Mouse (Mus musculus) telencephalon, adult 2 months (tissue): ENCODE measurements around the gene Vmn2r67.
"Not testable (repeated sequence)": the region's sequence is repeated elsewhere in the genome, so short reads cannot be mapped to it uniquely, and the experiment has no call there.

ENCODE experiments used
- DNase-seq: peaks from one replicate; pipeline ENCODE4 v3.0.0-alpha.2; 2011; ENCODE audit warnings: low read depth, low spot score

Gene Vmn2r67

GRCm38 (mm10) chr7:85155898-85156297 lies at the start of gene Vmn2r67:
Vmn2r67 (minus strand) TSS chr7:85155998.
- no peak for DNase-seq

GRCm38 (mm10) chr7:85104531-85104930 lies 51.3 kb downstream of the Vmn2r67 start:
- not testable (repeated sequence) for DNase-seq
